Mouse (Mus musculus) gastrocnemius, adult 2 months (tissue): Measurements from ENCODE around the gene Lrrc25. TPM values are rescaled to one million over a fixed set of nuclear protein-coding genes. Genes with fewer than 3 reads are reported as not detected.

ENCODE experiments used
- DNase-seq: peaks from one replicate; pipeline ENCODE4 v3.0.0; 2022
- H3K27ac ChIP-seq: fragments of 200-600 bp; 2 replicates; pipeline ENCODE4 v1.8.1; 2022; ENCODE audit warnings: mild to moderate bottlenecking
- H3K4me3 ChIP-seq: fragments of 200-600 bp; 2 replicates; pipeline ENCODE4 v1.8.1; 2022; ENCODE audit warnings: mild to moderate bottlenecking, moderate library complexity
- CTCF ChIP-seq: fragments of 200-600 bp; IDR thresholded peaks from 2 replicates; pipeline ENCODE4 v1.8.1; 2022; ENCODE audit warnings: antibody characterized with exemption, mild to moderate bottlenecking, moderate library complexity
- intact Hi-C: fragments of 180-260 bp; cut with DNase I; formaldehyde crosslinking; loops from one replicate; pipeline ENCODE4 v1.15.1; 2025
- total RNA-seq, 2 experiments: library from RNA; stranded (reverse); gene quantifications; 2 replicates each; pipeline ENCODE4 v1.2.3; 2021

Lrrc25 gene
- total RNA-seq, 2 experiments from 2014 or later = 0.42 to 0.48 TPM

GRCm38 (mm10) chr8:70658897-70659603 is 43.1 kb downstream of the Lrrc25 start:
- intact Hi-C loops = loop anchor here (5.0 kb wide), 1 partner anchor 37 kb away; no protein-coding TSS in a partner anchor
- no peak for TF ChIP-seq CTCF
- Histone ChIP-seq H3K27ac (peak overlapping the region; percentile 88), H3K4me3 (peak overlapping the region; percentile 82)
- no peak for DNase-seq

GRCm38 (mm10) chr8:70659604-70660272 is 43.8 kb downstream of the Lrrc25 start:
- Histone ChIP-seq H3K27ac (peak overlapping the region; percentile 88), H3K4me3 (peak overlapping the region; percentile 82)
- intact Hi-C loops = loop anchor here (5.0 kb wide), 1 partner anchor 37 kb away; no protein-coding TSS in a partner anchor
- no peak for TF ChIP-seq CTCF
- DNase-seq = peak; percentile 92

GRCm38 (mm10) chr8:70660273-70660725 is 44.3 kb downstream of the Lrrc25 start, which contains the start of gene Pgpep1:
Gene Pgpep1, minus strand, starts transcription at chr8:70660388.
- Histone ChIP-seq H3K27ac (peak within 1 kb of the TSS; percentile 88), H3K4me3 (peak within 1 kb of the TSS; percentile 82)
- no peak for DNase-seq
- no peak for TF ChIP-seq CTCF
- intact Hi-C loops = no loop called here

GRCm38 (mm10) chr8:70663691-70664090 is 47.7 kb downstream of the Lrrc25 start:
- intact Hi-C loops = no loop called here
- DNase-seq = no peak
- TF ChIP-seq CTCF = no peak
- no peak overlapping the region for H3K4me3 ChIP-seq
- H3K27ac ChIP-seq = peak overlapping the region; percentile 8; the same call in 1 of the 2 replicates

- TF ChIP-seq CTCF = no peak
- DNase-seq = no peak
- no peak overlapping the region for H3K27ac ChIP-seq
- intact Hi-C loops = no loop called here
- H3K4me3 ChIP-seq = no peak overlapping the region
Measured at GRCm38 (mm10) chr8:70664631-70665030, 48.7 kb downstream of the Lrrc25 start.

GRCm38 (mm10) chr8:70665599-70665998 is 49.6 kb downstream of the Lrrc25 start:
- Histone ChIP-seq H3K4me3 (no peak overlapping the region), H3K27ac (no peak overlapping the region)
- intact Hi-C loops = no loop called here
- DNase-seq = no peak
- TF ChIP-seq CTCF = no peak

GRCm38 (mm10) chr8:70667071-70667470 is 51.1 kb downstream of the Lrrc25 start:
- Histone ChIP-seq H3K27ac (peak overlapping the region; percentile 66), H3K4me3 (no peak overlapping the region)
- TF ChIP-seq CTCF = no peak
- intact Hi-C loops = no loop called here
- DNase-seq = peak; percentile 89

Other genes starting within 250 kb of the Lrrc25 start
- gene Comp, start 242.6 kb upstream of the Lrrc25 start, total RNA-seq = 10 to 100 TPM in 1 of 2 experiments, 1 to 10 TPM in 1; 5.5 to 31.2 TPM
- gene Crtc1, start 176.6 kb upstream of the Lrrc25 start, total RNA-seq = 1 to 10 TPM; 8.9 to 9.5 TPM
- 1 to 10 TPM; 6.7 to 8.5 TPM for gene Klhl26, start 139.2 kb upstream of the Lrrc25 start, total RNA-seq
- not detected for gene Tmem59l, start 128.8 kb upstream of the Lrrc25 start, total RNA-seq
- 1 to 10 TPM; 2.5 to 3.2 TPM for gene Crlf1, start 123.0 kb upstream of the Lrrc25 start, total RNA-seq
- 100 to 1,000 TPM; 146 to 148 TPM for gene Rex1bd, start 109.4 kb upstream of the Lrrc25 start, total RNA-seq
- gene Uba52, start 105.4 kb upstream of the Lrrc25 start, total RNA-seq = 100 to 1,000 TPM; 777 to 924 TPM
- gene Fkbp8, start 88.4 kb upstream of the Lrrc25 start, total RNA-seq = 100 to 1,000 TPM; 108 to 112 TPM
- 10 to 100 TPM; 70.4 to 83.9 TPM for gene Kxd1, start 88.2 kb upstream of the Lrrc25 start, total RNA-seq
- 10 to 100 TPM; 11.9 to 14.6 TPM for gene Ell, start 76.7 kb upstream of the Lrrc25 start, total RNA-seq
- 1 to 10 TPM; 3.2 to 4.3 TPM for gene Isyna1, start 21.8 kb upstream of the Lrrc25 start, total RNA-seq
- gene Ssbp4, start 7.3 kb upstream of the Lrrc25 start, total RNA-seq = 10 to 100 TPM in 1 of 2 experiments, 1 to 10 TPM in 1; 9.2 to 14.4 TPM
- gene Gdf15, start 16.3 kb downstream of the Lrrc25 start, total RNA-seq = under 1 TPM in 1 of 2 experiments, not detected in 1; 0.28 TPM
- gene Pgpep1, start 44.2 kb downstream of the Lrrc25 start, total RNA-seq = 10 to 100 TPM in 1 of 2 experiments, 1 to 10 TPM in 1; 9.3 to 22.5 TPM
- 10 to 100 TPM; 61.7 to 65.6 TPM for gene Lsm4, start 57.1 kb downstream of the Lrrc25 start, total RNA-seq
- gene Jund, start 82.8 kb downstream of the Lrrc25 start, total RNA-seq = 10 to 100 TPM; 35.5 to 54.5 TPM
- not detected for gene Iqcn, start 87.3 kb downstream of the Lrrc25 start, total RNA-seq
- not detected for gene Gm3336, start 102.4 kb downstream of the Lrrc25 start, total RNA-seq
- 1 to 10 TPM; 2.4 to 3.0 TPM for gene Pde4c, start 107.6 kb downstream of the Lrrc25 start, total RNA-seq
- 10 to 100 TPM; 31.9 to 39.8 TPM for gene Rab3a, start 138.5 kb downstream of the Lrrc25 start, total RNA-seq
- 10 to 100 TPM; 21.0 to 22.8 TPM for gene Mpv17l2, start 144.8 kb downstream of the Lrrc25 start, total RNA-seq
- 10 to 100 TPM; 13.9 to 16.2 TPM for gene Pik3r2, start 160.6 kb downstream of the Lrrc25 start, total RNA-seq
- 1 to 10 TPM; 2.7 to 3.6 TPM for gene Mast3, start 188.9 kb downstream of the Lrrc25 start, total RNA-seq
- gene Il12rb1, start 192.3 kb downstream of the Lrrc25 start, total RNA-seq = not detected
- gene Arrdc2, start 223.6 kb downstream of the Lrrc25 start, total RNA-seq = 100 to 1,000 TPM in 1 of 2 experiments, 10 to 100 TPM in 1; 66.5 to 182 TPM
- 10 to 100 TPM; 18.1 to 21.5 TPM for gene Kcnn1, start 247.1 kb downstream of the Lrrc25 start, total RNA-seq